Mouse (Mus musculus) B cell, adult 2 months (primary cell): ENCODE measurements around the gene Pdxk.
"Not testable (repeated sequence)": the region's sequence is repeated elsewhere in the genome, so short reads cannot be mapped to it uniquely, and the experiment has no call there.

Source experiments
- DNase-seq, 2 experiments: peaks; one replicate each; pipeline ENCODE4 v3.0.0; 2022

Pdxk gene

GRCm38 (mm10) chr10:78464792-78465207 lies at the start of gene Pdxk:
Gene Pdxk, minus strand, starts transcription at chr10:78464975.
- DNase-seq = peak; percentile 97 to 98

- no peak for DNase-seq
These were observed 38.4 kb upstream of the Pdxk start for GRCm38 (mm10) chr10:78502986-78503733.

- peak; percentile 90 to 91 for DNase-seq
These were observed 22.8 kb upstream of the Pdxk start for GRCm38 (mm10) chr10:78487431-78488086.

DNA sequence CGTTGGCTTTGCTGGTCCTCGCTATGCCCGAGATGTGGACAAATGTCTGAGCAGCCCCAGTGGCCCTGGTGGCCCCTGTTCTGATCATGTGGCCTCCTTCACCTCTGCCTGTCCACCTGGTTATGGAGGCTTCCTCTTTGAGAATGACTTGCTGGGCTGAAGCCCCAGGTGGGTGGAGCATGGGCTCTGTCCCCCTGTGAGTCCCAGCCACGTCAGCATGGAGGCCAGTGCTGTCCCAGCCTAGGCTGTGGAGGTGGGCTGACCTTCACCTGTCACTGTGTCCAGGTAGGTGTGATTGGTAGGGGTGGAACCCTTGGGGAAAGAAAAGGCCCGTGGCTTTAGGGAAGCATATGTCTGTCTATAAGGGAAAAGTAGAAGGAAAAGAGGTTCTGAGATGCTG lies 22.1 kb upstream of the Pdxk start:
- no peak for DNase-seq

DNA sequence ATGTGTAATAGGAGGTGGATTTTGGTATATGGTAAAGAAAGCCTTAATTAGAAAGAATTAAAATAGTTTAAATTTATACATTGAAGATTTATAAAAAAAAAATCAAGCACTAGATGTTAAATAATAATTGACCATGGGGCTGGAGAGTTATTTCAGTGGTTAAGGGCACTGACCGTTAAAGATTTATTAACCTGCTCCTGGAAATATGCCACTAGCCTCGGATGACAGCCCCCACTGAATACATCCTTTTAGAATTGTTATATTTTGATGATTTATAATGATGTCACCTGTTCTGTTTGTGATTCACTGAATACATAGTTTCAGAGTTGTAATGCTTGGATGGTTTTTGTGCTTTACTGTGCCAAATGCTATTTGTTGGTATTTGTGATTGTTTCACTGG lies 20.6 kb upstream of the Pdxk start:
- not testable (repeated sequence) for DNase-seq

DNA sequence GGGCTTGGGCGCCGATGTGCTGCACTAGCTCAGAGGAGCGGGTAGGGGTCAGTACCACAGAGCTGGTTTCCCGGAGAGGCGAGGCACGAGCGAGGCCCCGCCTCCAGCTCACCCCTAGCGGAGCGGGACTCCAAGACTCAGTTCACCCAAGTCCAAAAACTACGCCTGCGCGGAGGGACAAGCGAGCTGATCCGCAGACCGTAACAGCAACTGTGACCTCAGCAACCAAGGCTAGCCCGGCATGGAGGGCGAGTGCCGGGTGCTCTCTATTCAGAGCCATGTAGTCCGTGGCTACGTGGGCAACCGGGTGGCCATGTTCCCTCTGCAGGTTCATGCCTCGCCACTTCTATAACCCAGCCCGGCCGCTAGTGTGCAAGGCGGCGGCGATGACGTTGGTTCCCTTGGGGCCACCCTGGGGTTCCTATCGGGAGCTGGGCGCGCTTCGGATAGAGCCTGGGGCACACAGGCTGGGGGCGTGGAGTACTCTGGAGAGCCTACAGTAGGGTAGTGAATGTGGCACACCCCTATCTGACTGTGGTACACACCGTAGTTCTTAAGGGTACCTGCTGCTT lies 17.2 kb upstream of the Pdxk start:
- DNase-seq = peak; percentile 70 to 72

DNA sequence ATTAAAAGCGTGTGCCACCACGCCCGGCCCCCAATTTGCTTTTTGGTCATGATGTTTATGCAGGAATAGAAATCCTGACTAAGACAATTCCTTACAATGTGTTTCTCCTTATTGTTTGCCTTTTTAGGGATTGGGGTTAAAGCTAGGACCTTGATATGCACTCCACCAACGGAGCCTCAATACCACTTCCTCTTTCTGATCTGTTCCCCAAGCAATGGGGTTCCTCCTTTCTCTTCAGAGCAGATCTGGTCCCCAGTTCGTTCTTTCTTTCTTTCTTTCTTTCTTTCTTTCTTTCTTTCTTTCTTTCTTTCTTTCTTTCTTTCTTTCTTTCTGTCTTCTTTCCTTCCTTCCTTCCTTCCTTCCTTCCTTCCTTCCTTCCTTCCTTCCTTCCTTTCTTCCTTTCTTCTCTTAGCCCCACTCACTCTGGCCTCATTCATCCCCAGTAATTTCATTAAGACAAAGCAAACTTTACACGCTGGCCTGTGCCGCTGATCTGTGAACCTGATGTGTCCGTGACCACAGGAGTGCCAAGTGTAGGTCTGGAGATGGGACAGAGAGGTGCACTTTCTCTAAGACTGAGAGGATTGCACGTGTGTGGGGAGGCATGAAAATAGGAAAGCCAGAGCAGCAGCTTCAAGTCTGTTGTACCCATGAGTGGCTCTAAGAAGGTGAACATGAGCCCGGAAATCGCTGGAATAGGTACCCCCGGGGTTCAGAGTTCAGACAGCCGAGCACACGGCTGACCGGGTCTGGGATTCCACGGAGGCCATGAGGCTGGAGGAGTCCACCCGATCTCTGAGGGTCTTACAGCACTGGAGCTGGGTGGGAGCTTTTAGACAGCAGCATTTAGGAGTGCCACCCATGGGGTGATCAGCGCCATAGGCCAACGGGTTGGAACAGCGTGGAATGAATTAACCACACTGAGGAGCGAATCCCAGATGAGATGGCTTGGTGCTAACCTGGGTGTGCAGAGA lies 16.5 kb upstream of the Pdxk start:
- DNase-seq = peak; percentile 37 to 41

DNA sequence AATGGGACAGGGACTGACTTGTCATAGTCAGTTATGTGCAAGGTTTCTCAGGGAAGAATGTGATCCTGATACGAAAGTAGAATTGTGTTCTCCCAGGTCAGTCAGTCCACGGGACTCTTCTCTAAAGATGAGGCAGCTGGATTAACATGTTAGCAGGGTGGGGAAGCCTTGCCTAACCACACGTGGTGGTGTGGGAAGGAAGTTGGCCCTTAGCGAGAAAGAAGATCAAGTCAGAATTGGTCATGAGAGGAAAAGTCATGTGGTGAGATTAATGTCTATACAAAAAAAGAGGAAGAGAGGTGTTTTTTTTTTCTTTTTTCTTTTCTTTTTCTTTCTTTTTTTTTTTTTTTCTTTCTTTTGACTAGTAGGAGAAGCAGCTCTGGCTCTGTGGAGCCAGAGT lies 12.0 kb upstream of the Pdxk start:
- peak; percentile 51 to 60 for DNase-seq

DNA sequence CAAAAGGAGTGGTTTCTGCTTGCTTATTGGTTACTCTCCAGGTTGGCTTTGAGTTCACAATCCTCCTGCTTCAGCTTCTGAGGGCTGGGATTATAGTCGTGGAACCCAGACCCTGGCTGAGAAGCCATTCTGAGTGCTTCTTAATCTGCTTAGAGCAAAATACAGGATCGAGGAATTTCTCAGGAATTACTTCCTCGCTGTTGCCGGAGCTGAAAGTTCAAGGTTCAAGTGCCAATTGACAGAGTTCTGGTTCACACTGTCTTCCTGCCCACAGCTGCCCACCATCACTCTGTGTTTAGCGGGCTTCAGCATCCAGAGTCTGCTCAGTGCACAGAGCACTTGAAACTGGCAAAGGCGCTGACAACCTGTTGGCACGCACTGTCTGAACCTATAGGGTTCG lies 10.0 kb upstream of the Pdxk start:
- no peak for DNase-seq

- DNase-seq = no peak
These were observed 8.7 kb upstream of the Pdxk start for GRCm38 (mm10) chr10:78473434-78473833.

GRCm38 (mm10) chr10:78472046-78472445 lies 7.3 kb upstream of the Pdxk start:
- DNase-seq = no peak

- no peak for DNase-seq
These were observed 6.0 kb upstream of the Pdxk start for GRCm38 (mm10) chr10:78470582-78471313.

GRCm38 (mm10) chr10:78467761-78468310 lies 3.1 kb upstream of the Pdxk start:
- DNase-seq = no peak

GRCm38 (mm10) chr10:78466647-78467046 lies 1.9 kb upstream of the Pdxk start:
- DNase-seq = no peak

GRCm38 (mm10) chr10:78465472-78465871 lies 697 bp upstream of the Pdxk start:
- DNase-seq = peak in 1 of 2 experiments; percentile 66

- DNase-seq = no peak
These were observed 479 bp downstream of the Pdxk start for GRCm38 (mm10) chr10:78464201-78464791.

DNA sequence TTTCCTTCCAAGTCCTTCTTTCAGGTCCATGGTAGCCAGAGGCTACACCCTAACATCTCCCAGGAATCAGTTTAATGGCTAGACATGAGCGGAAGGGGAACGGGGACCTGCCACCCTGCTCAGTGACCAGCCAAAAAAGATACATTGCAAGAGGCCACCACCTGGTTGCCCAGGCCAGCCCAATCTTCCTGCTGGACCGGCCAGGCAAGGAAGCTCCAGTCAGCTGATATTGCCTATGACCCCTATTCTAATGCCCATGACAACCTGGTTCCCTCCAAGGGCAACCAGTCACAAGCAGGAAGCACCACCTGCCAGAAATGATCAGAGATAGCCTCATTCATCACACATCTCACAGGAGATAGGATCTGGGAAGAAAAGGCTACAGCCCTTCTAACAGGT lies 1.0 kb downstream of the Pdxk start:
- DNase-seq = no peak

DNA sequence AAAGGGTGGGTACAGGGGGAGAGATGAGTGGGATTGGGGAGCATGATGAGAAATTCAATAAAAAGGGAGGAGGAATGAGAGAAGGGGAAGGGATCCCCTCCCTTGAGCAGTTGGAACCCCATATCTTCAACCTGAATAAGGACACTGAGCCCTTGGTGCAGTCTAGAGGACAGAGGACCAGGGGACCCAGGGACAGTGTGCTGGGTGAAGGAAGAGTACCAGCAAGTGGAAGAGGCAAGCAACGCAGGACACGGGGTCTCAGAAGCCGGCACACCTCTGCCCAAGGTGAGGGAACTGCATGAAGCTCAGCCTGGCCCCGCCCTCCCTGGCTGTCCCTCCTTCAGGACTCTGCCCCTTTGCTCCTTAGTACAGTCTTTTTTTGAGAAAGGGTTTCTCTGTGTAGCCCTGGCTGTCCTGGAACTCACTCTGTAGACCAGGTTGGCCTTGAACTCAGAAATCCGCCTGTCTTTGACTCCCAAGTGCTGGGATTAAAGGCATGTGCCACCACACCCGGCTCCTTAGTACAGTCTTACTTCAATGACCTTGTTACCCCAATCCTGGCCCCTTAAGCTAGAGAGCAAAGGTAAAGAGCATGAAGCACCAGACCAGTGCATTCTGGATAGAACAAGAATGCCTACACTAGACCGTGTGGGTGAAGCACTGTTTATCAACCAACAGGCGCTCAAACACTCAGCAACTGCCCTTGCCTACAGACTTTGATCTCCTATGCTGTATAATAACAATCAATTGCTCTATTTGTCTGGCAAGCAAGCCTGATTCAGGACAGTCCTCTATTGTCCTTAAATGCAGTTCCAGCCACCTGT lies 1.6 kb downstream of the Pdxk start:
- no peak for DNase-seq

- peak; percentile 52 to 57 for DNase-seq
These were observed 3.0 kb downstream of the Pdxk start for GRCm38 (mm10) chr10:78461767-78462166.

DNA sequence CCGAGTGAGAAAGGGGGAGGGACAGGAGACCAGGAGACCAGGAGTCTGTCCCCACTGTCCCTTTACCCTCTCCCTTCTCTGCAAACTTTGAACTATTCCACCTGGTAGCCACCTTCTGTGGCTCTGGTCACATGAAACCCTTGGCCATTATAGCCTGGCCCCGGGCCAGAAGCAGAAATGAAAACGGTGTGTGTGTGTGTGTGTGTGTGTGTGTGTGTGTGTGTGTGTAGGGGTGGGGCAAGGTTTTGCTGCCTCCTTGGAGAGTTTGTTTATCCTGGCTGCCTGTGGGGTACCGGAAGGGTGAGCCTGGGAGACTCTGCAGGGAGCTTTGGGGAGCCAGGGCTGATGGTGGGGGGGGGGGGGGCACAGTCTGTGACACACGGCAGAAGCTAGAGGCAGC lies 4.3 kb downstream of the Pdxk start:
- DNase-seq = no peak
